ENCODE assay signal across 30 mouse cellular contexts in the genomic region with DNA sequence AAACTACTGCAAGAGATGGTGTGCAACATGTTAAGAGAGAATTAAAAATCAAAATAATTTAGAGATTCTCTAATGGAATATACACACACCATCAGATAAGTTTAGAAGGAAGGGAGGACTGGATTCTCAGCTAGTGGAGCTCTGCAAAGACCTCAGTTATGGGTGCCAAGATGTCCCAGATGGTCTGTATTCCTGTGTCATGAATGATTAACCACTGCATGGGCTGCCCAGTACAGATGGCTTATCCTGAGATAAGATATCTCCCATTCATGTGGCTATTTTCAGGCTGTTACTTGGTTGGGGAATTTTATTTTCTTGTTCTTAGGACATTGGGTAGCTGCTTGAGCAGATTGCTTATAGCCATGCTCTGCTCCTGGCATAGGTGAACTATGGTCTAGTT.
DNase-seq lines count a peak whose midpoint lies in the region; ATAC-seq lines count a peak whose summit lies in the region.
"Had no signal": no experiment of that assay in that cellular context is flagged by ENCODE, and none has a peak within 500 bp of the region (broad histone marks: within the 10 kb centered on the region; RNA-seq: fewer than 3 reads in every experiment).

No protein-coding gene starts in this region.

- H3K4me3 ChIP-seq in hindbrain, embryonic 16.5 days (ENCODE audit: low read length), result no peak overlapping the region
- H3K4me3 ChIP-seq in hindbrain, embryonic 12.5 days, result no peak overlapping the region
- H3K4me3 ChIP-seq: embryonic facial prominence, embryonic 10.5 days; embryonic facial prominence, embryonic 13.5 days; erythroblast, embryonic 14.5 days; forebrain, embryonic 12.5 days; heart, embryonic 12.5 days; heart, embryonic 15.5 days; hindbrain, embryonic 10.5 days; hindbrain, embryonic 15.5 days had no signal

- no peak overlapping the region for H3K9ac ChIP-seq in hindbrain, embryonic 16.5 days (ENCODE audit: low read depth, low read length)
- H3K9ac ChIP-seq in hindbrain, embryonic 12.5 days, result no peak overlapping the region
- H3K9ac ChIP-seq: embryonic facial prominence, embryonic 13.5 days; forebrain, embryonic 12.5 days; heart, embryonic 12.5 days; heart, embryonic 15.5 days; hindbrain, embryonic 15.5 days had no signal

- H3K27me3 ChIP-seq in hindbrain, embryonic 16.5 days (replicated peaks; ENCODE audit: control insufficient read depth, insufficient read depth, low read length), result no peaks in the 10 kb centered on the region
- no peaks in the 10 kb centered on the region for H3K27me3 ChIP-seq in hindbrain, embryonic 12.5 days
- H3K27me3 ChIP-seq: CH12.LX; embryonic facial prominence, embryonic 13.5 days; forebrain, embryonic 12.5 days; heart, embryonic 12.5 days; heart, embryonic 15.5 days; hindbrain, embryonic 15.5 days; Patski had no signal

- intact Hi-C loops in left cerebral cortex, postnatal 4 days (cut with DNase I), result no loop called here
- intact Hi-C loops in left cerebral cortex, postnatal 14 days (cut with DNase I), result no loop called here

- H3K36me3 ChIP-seq in hindbrain, embryonic 16.5 days (ENCODE audit: control insufficient read depth, insufficient read depth, low read length), result no peaks in the 10 kb centered on the region
- no peaks in the 10 kb centered on the region for H3K36me3 ChIP-seq in hindbrain, embryonic 12.5 days
- H3K36me3 ChIP-seq: embryonic facial prominence, embryonic 10.5 days; embryonic facial prominence, embryonic 13.5 days; forebrain, embryonic 12.5 days; G1E; heart, embryonic 12.5 days; heart, embryonic 15.5 days; hindbrain, embryonic 10.5 days; hindbrain, embryonic 15.5 days had no signal

- H3K4me2 ChIP-seq in hindbrain, embryonic 16.5 days (ENCODE audit: low read length), result no peak overlapping the region
- H3K4me2 ChIP-seq in hindbrain, embryonic 12.5 days (replicated peaks), result no peak overlapping the region
- H3K4me2 ChIP-seq: embryonic facial prominence, embryonic 13.5 days; forebrain, embryonic 12.5 days; heart, embryonic 12.5 days; heart, embryonic 15.5 days; hindbrain, embryonic 15.5 days had no signal

- no peaks in the 10 kb centered on the region for H3K9me3 ChIP-seq in hindbrain, embryonic 16.5 days (ENCODE audit: control insufficient read depth, low read length)
- H3K9me3 ChIP-seq in hindbrain, embryonic 12.5 days (replicated peaks), result no peaks in the 10 kb centered on the region
- H3K9me3 ChIP-seq: embryonic facial prominence, embryonic 10.5 days; embryonic facial prominence, embryonic 13.5 days; forebrain, embryonic 12.5 days; heart, embryonic 12.5 days; heart, embryonic 15.5 days; hindbrain, embryonic 10.5 days; hindbrain, embryonic 15.5 days had no signal

- no peaks in the 10 kb centered on the region for H3K4me1 ChIP-seq in hindbrain, embryonic 16.5 days (ENCODE audit: control insufficient read depth, insufficient read depth, low read depth, low read length)
- H3K4me1 ChIP-seq in hindbrain, embryonic 12.5 days, result no peaks in the 10 kb centered on the region
- H3K4me1 ChIP-seq: embryonic facial prominence, embryonic 10.5 days; embryonic facial prominence, embryonic 13.5 days; forebrain, embryonic 12.5 days; heart, embryonic 12.5 days; heart, embryonic 15.5 days; hindbrain, embryonic 10.5 days; hindbrain, embryonic 15.5 days had no signal

- peak; percentile 76 for DNase-seq in cerebellum, postnatal 10 days
- DNase-seq in left cerebral cortex, postnatal 4 days, result peak; percentile 58
- no peak for DNase-seq in left cerebral cortex, postnatal 14 days (ENCODE audit: low spot score in 2 of 2)
- DNase-seq in brain, embryonic 18.5 days (ENCODE audit: low read depth, low spot score), result peak; percentile 0
- DNase-seq: adrenal gland, postnatal 10 days; adrenal gland, postnatal 36 days; B cell, adult 2 months; embryo, embryonic 11 days; gastrocnemius, postnatal 10 days; gastrocnemius, postnatal 36 days; heart, postnatal 10 days; heart, postnatal 36 days; kidney, adult 11 months; kidney, adult 8-10 months had no signal

- ATAC-seq in cerebellum, adult (ENCODE audit: insufficient number of reproducible peaks, low FRiP score, low TSS enrichment), result no peak
- ATAC-seq in hindbrain, embryonic 16.5 days, result 0 out of 2 replicates have a peak, but pooled peaks have one; percentile 70
- no peak for ATAC-seq in hindbrain, embryonic 12.5 days (ENCODE audit: low FRiP score)
- ATAC-seq: forebrain, embryonic 16.5 days; inflammation-experienced regulatory T-cells, adult 6 months; Patski had no signal

- no peak overlapping the region for H3K27ac ChIP-seq in hindbrain, embryonic 16.5 days (ENCODE audit: low read depth, low read length)
- H3K27ac ChIP-seq in hindbrain, embryonic 12.5 days, result no peak overlapping the region
- H3K27ac ChIP-seq: embryonic facial prominence, embryonic 10.5 days; embryonic facial prominence, embryonic 13.5 days; forebrain, embryonic 12.5 days; heart, embryonic 15.5 days; hindbrain, embryonic 10.5 days; hindbrain, embryonic 15.5 days had no signal

Comparison
In these comparisons a context has a peak if more than half of its experiments do, and no peak if none do; other contexts are left out.
1. DNase-seq: peak in cerebellum, postnatal 10 days (2 of 2), left cerebral cortex, postnatal 4 days (single experiment) and brain, embryonic 18.5 days (single experiment); none in left cerebral cortex, postnatal 14 days (0 of 2).